Mouse (Mus musculus) right cerebral cortex, postnatal 14 days (tissue): ENCODE results near the gene 4930524B15Rik.
"Not testable (repeated sequence)": the region's sequence is repeated elsewhere in the genome, so short reads cannot be mapped to it uniquely, and the experiment has no call there.

Source experiments
- DNase-seq: peaks from one replicate; pipeline ENCODE4 v3.0.0; 2022

4930524B15Rik gene

DNA sequence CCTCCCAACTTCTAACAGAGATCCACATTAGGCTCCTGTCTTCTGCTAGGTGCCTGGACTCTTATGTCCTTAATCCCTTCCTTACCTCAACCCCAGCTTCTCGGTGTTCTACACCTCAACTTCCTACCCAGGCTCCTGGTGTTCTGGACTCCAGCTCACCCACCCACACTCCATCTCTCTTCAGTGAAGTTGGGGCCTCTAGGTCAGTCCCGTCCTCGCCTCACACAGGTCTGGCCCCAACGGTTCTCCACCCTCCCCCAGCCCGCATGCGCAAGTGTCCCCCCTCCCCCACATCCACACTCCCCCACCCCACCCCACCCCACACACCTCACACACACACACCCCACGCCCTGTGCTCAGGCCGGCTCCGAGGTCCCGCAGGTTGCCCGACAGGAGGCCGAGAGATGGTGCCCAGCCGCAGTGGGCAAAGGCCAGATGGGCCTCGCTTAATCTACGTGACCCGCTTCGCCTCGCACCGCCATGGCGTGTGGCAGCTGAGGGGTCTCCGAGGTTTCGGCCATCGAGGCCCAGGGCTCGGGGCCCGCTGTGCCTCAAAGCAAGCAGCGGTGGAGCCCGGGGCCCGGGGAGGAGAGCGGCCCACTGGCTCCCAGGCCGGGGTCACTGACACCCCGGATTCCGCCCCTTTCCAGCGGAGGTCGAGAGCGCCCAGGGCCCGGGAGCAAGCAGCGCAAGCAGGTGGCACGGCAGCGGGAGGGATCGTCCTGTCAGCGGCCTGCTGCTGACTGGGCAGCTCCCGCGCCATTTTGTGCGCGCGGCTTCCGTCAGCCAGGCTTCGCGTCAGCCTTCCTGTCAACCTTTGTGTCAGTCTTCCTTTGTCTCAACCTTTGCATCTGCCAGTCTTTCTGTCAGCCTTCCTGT is at the start of gene 4930524B15Rik:
Gene 4930524B15Rik (plus strand): TSS at position 337 of the 879 bp plus-strand sequence.
- no peak for DNase-seq

- DNase-seq: no peak
These were observed 47.6 kb upstream of the 4930524B15Rik start for GRCm38 (mm10) chr11:31917769-31918168.

DNA sequence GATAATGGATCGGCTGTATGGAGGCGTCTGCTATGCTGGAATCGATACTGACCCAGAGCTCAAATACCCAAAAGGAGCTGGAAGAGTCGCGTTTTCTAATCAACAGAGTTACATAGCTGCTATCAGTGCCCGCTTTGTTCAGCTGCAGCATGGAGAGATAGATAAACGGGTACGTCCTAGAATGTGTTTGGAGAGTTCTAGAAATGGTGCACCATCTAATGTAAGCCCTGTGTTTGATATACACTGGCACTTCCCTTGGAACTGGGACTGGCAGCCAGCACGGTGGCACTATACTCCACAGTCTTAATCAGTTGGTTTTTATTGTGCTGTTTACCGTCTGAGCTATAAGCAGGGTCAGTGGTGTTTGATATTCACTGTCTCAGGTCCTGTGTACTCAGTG is 35.3 kb upstream of the 4930524B15Rik start:
- no peak for DNase-seq

DNA sequence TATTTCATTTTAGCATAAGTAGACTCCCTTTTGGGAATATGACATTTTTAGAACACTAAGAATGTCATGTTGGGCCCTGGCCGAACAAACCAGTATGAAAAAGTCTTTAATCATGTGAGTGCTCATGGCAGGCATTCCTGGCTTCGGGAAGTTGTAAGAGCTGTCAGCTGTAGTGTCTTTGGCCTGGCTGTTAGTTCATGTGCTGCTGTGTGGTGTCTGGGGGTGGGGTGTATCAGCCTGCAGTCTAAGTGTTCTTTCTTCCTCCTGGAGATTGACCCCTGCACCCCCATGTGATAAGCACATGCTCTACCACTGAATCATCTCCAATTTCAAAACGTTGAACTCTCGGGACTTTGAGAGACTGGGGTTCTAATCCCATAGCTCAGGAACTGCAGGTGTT is 29.7 kb upstream of the 4930524B15Rik start:
- no peak for DNase-seq

GRCm38 (mm10) chr11:31936910-31937525 is 28.4 kb upstream of the 4930524B15Rik start:
- no peak for DNase-seq

DNA sequence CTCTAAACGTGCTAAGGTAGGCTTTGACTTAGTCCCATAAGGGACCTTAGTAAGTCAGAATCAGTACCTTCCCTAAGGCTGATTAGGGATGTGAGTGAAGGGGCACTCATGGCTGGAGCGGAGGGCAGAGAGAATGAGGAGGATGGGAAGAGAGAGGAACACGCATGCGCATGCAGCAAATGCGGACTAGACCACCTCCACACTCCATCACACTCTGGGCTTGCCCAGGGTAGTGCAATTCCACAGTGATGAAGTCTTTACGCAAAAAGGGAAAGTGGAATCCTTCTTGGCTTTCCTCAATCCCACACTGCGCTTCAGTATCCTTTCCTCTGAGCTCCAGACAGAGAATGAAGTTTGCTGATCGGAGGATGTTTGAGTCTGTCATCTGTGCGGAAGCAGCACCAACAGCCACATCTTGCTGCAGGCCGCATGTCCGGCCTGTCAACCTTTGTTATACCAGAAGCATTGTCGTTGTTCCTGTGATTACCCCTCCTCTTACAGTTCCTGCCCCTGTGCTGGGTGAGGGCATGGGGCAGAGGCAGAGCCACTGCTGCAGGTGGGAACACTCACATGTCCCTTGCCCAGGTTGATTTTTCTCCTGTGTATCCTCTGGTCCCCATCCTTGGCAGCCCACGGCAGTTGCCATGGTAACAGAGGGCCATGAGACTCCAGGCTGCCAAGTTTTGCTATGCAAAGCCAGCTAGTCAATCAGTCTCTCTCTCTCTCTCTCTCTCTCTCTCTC is 24.3 kb upstream of the 4930524B15Rik start:
- peak; percentile 71 for DNase-seq

DNA sequence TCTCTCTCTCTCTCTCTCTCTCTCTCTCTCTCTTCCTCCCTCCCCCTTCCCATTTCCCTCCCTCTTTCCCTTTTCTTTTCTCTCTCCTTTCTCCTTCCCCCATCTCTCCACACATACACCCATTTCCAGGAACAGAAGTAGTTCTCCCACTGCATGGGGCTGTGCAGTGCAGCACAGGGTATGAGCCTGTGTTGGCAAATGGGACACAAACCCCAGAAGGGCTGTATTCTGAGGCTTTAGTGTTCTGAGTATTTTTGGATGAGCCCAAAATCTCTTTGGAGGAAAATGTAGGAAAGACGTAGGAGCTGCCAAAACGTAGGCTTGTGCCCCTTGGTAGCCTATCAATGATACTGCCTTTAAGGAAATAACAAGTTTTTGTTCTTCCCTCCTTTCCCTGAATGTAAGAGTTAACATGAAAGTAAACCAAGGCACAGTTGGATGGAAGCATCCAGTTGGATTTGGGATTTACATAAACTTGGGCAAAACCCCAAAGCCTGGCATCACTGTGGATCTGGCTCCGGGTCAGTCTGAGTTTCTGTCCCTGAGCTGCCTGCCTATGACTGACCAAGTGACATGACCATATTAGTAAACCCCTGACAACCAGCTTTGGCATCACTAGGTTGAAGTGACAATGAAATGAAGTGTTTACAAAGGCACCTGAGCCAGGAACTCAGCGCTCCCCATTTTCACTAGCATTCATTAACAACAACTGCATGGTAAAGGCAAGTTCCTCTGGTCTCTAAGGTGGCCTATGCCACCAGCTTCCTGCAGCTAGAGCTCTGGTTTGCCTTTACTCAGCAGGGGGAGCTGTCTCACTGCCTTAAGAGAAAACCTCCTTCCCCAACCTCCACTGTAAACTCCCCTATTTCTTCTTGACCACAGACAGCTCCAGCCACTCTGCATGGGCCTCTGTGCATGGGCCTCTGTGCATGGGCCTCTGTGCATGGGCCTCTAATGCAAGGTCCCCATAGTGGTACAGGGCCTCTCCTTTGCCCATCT is 23.5 kb upstream of the 4930524B15Rik start:
- peak; percentile 29 for DNase-seq

- DNase-seq: no peak
These were observed 19.9 kb upstream of the 4930524B15Rik start for GRCm38 (mm10) chr11:31945471-31945870.

- peak; percentile 22 for DNase-seq
These were observed 16.7 kb upstream of the 4930524B15Rik start for GRCm38 (mm10) chr11:31948462-31949330.

DNA sequence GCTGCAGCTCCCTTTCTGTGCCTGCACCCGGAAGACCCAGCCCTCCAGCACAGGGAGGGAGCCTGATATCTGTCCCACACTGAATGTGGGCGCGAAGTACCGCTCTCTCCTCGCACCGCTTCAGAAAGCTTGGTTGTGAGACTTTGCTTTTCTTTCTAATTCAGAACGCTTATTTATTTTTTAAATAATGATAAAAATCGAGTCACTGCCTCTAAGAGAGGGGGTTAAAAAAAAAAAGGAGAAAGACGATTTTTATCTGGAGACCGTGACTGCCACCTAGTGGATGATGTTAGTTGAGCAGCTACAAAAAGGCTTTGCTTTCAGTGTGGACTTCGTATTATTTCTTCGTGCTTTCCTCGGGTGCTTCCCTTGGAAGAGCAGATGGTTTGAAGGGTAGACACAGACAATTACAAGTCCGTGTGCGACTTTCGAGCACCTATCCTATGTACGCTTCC is 16.0 kb upstream of the 4930524B15Rik start:
- peak; percentile 76 for DNase-seq

DNA sequence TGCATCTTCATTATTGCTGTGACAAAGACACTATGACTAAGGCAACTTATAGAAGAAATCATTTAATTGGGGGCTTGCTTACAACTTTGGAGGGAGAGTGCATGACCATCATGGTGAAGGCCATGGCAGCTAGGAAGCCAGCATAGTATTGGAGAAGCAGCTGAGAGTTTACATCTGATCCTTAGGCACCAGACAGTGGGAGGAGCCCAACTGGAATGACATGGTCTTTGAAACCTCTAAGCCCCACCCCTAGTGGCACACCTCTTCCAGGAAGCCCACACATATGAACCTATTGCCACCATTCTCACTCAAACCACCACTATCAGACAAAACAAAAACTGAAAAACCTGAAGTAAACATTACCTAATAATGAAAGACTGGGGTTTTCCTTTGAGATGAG is 5.3 kb upstream of the 4930524B15Rik start:
- no peak for DNase-seq

- DNase-seq: no peak
These were observed 1.4 kb upstream of the 4930524B15Rik start for GRCm38 (mm10) chr11:31963993-31964392.

GRCm38 (mm10) chr11:31974132-31974531 is 8.7 kb downstream of the 4930524B15Rik start:
- DNase-seq: no peak

DNA sequence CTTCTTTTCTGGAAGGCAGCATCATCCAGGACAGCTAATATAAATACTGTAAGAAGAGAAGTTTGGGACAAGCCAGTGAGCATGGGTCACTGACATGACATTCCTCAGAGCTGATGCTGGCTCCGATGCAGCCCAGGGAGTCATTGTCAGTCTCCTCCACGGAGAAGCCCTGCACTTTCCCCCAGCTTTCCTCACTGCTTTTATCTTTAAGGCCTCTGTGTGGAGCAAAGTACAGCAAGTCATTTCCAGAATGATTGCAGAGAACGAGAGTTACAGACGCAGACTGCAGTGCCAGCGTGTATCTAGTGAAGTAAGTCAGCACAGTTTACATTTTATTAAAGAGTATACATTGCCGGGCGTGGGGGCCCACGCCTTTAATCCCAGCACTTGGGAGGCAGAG is 9.4 kb downstream of the 4930524B15Rik start:
- DNase-seq: no peak

DNA sequence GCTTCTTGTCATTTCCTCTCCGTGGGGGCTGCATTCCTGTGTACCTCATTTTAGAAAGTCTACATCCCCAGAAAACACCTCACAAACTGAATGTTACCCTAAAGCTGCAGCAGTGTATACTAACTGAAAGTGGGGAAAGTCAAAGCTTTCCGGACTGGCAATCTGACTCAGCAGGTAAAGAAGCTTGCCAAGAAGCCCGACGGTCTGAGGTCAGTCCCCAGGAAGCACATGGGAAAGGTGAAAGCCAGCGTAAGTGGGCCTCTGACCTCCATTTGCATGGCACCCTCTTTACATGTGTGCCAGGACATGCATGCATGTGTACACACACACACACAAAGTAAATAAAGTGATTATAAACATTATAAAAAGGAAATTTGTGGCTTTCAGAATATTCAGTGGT is 10.3 kb downstream of the 4930524B15Rik start:
- DNase-seq: no peak

- no peak for DNase-seq
These were observed 10.7 kb downstream of the 4930524B15Rik start for GRCm38 (mm10) chr11:31976137-31976536.

DNA sequence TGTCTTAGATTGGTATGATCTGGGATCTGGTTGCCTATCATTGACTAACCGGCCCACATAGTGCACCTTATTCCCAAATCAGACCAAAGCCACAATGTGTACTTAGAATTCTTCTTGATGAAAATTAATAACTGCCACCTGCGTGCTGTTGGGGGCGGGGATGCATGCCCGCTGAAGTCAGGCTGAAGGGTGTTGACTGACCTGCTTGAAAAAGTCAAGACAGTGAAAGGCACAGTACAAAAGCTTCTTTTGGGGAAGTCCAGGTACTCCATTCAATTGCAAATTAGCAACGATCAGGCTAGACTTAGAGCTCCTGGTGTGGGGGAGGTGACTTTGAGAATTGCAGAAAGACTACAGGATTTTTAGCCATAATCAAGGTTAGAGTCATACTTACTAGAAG is 14.7 kb downstream of the 4930524B15Rik start:
- DNase-seq: not testable (repeated sequence)

GRCm38 (mm10) chr11:31981830-31982229 is 16.4 kb downstream of the 4930524B15Rik start:
- no peak for DNase-seq

- not testable (repeated sequence) for DNase-seq
These were observed 17.0 kb downstream of the 4930524B15Rik start for GRCm38 (mm10) chr11:31982247-31982943.

DNA sequence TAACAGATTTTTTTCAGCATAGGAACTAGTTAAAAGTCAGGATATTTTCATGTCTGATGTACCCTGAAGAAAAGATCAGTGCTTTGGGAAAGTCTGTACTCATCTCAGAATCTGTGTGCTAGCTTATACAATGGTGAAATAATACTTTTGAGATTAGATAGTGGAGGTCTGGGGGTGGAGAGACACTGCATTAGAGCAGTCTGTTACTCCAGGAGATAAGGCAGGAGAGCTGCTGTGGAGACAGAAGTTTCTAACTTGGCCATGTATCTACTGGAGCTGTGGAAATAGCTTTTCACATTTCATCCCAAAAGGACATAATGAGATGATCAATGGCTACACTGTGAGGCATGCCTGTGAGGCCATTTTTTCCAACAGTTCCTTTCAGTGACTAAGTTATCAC is 17.9 kb downstream of the 4930524B15Rik start:
- no peak for DNase-seq
